Mouse (Mus musculus) ES-E14 (cell line): ENCODE results near the gene Tmbim7.

ENCODE experiments used
- CHD2 ChIP-seq: IDR thresholded peaks from 2 replicates; pipeline ENCODE4 v1.6.1; 2014; ENCODE audit warnings: mild to moderate bottlenecking, low read depth, low read length, inconsistent platforms
- HCFC1 ChIP-seq: IDR thresholded peaks from 2 replicates; pipeline ENCODE4 v1.6.1; 2012; ENCODE audit warnings: low read length, inconsistent platforms, borderline replicate concordance; ENCODE audit not compliant: insufficient read depth
- MAFK ChIP-seq: IDR thresholded peaks from 2 replicates; pipeline ENCODE4 v1.6.1; 2014; ENCODE audit warnings: mild to moderate bottlenecking, low read depth, low read length, inconsistent platforms; ENCODE audit not compliant: insufficient read depth
- ZC3H11A ChIP-seq: IDR thresholded peaks from 2 replicates; pipeline ENCODE4 v1.6.1; 2012; ENCODE audit warnings: low read depth, mild to moderate bottlenecking, inconsistent platforms, low read length, borderline replicate concordance

DNA sequence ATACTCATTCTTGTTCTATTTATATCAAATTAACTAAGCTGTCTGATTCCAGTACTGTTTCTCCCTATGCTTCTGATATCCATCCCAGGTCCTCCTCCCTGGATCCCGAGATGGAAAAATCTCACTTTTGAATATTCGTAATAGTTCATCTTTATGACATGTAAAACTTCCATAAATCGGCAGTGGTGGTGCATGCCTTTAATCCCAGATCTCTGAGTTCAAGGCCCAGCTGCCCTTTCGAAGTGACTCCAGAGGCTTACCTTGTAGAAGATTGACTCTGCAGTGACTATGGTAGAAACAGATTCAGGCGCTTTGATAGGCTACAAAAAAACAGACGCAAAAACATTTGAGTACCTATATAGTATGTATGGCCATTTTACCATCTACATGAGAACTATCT lies 6.4 kb upstream of the Tmbim7 start:
- TF ChIP-seq ZC3H11A (no peak), CHD2 (no peak), MAFK (no peak), HCFC1 (no peak)
